Mouse (Mus musculus) large intestine, adult 2 months (tissue): ENCODE measurements around the gene Slc30a1. TPM values are rescaled to one million over a fixed set of nuclear protein-coding genes. Genes with fewer than 3 reads are reported as not detected.

Experiments used
- DNase-seq: peaks from one replicate; pipeline ENCODE4 v3.0.0-alpha.2; 2012; ENCODE audit warnings: low read depth, low spot score
- WGBS: fragments of 180-500 bp; shearing (Covaris S2); methylation state at CpG from one replicate; pipeline ENCODE4 v1.1.7; 2018; 5-methylcytosine and 5-hydroxymethylcytosine counted together
- polyA plus RNA-seq: library from polyadenylated mRNA; depleted of rRNA; stranded (reverse); fragments of >200 nt; gene quantifications from 2 replicates; pipeline ENCODE4 v1.2.3, GENCODE M21; 2012

Gene Slc30a1
- polyA plus RNA-seq, 1 experiment, result 19.8 TPM

DNA sequence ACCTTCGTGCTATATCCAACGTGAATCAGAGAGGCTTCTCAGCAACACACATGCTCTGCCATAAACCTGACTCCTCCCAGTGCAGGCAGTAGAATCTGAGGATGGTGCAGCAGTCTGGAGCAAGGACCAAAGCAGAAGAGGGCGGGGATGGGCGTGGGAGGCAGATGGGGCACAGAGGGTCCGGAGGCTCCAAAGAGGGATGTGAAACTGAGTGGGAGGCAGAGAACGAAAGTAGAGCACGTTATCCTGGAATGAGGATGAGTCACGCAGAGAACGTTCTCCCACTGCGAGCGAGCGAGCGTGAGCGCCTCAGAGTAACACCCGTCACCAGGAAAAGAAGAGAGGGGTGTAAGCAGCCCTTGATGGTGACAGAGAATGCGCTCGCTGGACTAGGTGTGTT lies 12.2 kb upstream of the Slc30a1 start:
- WGBS, result 21% methylated on average over 17 of the region's 17 CpGs

DNA sequence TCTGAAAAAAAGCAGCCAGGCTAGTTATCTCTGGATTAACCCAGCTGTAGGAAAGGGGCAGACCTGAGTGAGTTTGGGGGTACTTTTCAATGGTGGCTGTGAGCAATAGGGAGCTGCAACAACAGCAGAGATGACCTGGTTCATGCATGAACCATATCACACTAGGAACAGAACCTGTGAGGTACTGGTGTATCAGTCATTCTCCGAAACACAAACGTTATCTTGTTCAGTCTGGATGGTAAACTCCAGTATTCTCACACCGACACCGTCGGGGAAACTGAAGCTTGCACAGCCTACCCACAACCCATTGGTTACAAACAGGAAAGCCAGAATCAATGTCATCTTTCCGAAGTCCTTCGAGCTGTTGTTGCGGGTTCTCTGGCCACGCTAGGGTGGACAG lies 11.7 kb upstream of the Slc30a1 start:
- no peak for DNase-seq
- WGBS, result 88% methylated on average over 9 of the region's 9 CpGs

More for the DNA sequence above, 12.2 kb upstream of the Slc30a1 start:
- no peak for DNase-seq

DNA sequence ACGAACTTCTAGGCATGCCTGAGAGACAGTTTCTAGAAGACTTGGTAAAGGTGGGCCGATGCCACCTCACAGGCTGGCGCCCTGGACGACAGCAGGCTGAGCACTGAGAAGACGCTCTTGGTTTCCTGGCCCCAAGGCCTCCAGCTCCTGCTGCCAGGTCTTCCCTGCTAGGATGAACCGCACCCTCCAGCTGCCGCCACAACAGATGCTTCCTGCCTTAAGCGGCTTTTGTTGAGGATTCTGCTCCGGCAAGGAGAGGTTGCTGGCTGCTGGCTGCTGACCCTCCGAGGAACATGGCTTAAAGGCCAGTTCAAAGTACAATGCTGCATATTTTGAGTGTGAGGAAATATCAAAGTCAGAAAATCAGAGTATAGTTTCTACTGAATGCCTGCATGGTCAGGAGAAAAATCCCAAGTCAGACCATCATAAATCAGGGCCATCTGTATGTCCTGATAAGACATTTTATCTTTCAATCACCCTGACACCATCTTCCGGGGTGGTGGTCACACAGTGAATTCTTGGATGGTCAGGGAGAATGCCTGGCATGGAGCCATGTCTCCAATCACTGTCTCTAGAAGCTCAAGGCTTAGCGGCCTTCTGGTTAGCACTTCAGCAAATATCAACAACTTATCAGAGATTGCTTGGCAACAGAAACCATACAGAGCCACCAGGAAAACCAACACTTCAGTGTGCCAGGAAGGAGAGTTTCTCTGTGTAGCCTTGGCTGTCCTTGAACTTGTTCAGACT lies 9.6 kb upstream of the Slc30a1 start:
- 45% methylated on average over 12 of the region's 12 CpGs for WGBS
- DNase-seq, result no peak

DNA sequence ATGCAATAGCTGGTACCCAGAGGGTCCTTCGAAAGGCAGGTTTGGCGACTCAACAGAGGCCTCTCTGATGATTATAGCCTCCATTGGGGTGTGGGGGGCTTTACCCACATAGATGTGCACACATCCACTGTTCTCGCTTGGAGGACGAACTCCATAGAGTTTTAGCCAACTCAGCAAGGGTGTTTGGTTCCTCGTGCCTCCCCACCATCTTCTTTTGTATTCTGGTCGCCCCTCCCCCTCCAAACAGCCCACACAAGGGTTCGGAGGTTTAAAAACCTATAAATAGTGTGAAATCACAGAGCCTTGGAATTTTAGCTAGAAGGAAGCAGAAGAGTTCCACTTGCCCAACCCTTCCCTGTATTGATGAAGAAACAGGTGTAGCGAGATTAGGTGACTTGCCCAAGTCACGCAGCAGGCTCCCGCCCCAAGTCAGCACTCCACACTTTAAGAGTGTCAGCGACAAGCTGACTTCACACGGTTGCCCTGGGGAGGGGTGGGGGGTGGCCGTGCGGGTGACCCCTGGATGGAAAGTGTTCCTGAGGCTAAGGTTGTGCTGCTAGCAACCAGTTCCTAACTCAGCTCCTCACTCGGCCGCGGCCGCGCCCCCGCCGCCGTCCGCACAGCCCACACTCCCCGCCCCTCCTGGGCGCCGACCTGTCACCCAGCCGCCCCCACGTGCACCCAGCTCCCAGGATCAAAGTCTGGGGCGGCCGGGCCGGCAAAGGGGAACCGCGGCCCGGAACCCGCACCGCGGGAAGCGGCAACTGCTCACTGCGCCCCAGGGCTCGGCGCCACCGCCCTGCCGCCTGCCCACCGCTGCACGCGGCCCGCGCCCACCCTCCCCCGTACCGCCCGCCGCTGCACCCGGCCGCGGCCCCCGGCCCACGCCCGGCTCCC lies 682 bp upstream of the Slc30a1 start:
- no peak for DNase-seq
- 6% methylated on average over 52 of the region's 58 CpGs for WGBS

DNA sequence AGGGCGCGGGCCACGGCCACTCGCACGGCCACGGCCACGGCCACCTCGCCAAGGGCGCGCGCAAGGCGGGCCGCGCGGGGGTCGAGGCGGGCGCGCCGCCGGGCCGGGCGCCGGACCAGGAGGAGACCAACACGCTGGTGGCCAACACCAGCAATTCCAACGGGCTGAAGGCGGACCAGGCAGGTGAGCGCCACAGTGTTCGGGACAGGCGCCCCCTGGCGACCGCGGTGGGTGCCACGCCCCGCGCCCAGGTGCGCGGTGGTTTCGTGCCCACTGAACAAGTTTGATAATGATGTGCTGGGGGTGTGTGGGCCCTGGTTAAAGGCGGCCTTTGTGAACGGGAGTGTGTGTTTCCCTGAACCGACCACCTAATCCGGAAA lies 854 bp downstream of the Slc30a1 start:
- DNase-seq, result no peak
- under 1% methylated on average over 43 of the region's 43 CpGs for WGBS

DNA sequence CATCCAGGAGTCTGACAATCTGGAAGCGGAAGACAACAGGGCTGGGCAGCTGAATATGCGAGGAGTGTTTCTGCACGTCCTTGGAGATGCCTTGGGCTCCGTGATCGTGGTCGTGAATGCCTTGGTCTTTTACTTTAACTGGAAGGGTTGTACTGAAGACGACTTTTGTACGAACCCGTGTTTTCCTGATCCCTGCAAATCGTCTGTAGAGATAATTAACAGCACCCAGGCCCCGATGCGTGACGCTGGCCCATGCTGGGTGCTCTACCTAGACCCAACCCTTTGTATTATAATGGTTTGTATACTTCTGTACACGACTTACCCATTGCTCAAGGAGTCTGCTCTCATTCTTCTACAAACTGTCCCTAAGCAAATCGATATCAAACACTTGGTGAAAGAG lies 2.3 kb downstream of the Slc30a1 start:
- 88% methylated on average over 15 of the region's 15 CpGs for WGBS
- no peak for DNase-seq

DNA sequence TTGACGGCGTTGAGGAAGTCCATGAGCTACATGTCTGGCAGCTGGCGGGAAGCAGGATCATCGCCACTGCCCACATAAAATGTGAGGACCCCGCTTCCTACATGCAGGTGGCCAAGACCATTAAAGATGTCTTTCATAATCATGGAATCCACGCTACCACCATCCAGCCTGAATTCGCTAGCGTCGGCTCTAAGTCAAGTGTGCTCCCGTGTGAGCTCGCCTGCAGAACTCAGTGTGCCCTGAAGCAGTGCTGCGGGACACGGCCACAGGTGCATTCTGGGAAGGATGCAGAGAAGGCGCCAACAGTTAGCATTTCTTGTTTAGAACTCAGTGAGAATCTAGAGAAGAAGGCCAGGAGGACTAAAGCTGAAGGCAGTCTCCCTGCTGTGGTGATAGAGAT lies 2.7 kb downstream of the Slc30a1 start:
- DNase-seq, result no peak
- 92% methylated on average over 14 of the region's 14 CpGs for WGBS

DNA sequence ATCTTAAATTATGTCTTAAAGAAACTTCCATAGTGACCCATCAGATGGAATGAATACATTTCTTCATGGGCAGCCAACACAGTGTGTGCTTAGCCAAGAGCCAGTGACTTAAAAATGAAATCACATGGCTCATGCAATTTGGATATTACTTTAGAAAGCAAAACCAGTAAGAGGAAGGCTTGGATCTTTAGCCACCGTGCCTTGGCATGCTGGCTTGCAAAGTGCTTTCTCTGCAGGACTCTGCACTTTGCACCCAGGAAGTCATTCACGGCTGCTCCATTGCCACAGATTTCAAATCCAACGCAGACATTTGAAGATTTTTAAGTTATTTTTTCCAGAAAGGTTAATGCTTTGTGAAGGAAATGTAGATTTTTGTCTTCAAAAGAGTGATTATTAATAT lies 4.1 kb downstream of the Slc30a1 start:
- WGBS, result 10% methylated on average over 3 of the region's 3 CpGs
- no peak for DNase-seq

DNA sequence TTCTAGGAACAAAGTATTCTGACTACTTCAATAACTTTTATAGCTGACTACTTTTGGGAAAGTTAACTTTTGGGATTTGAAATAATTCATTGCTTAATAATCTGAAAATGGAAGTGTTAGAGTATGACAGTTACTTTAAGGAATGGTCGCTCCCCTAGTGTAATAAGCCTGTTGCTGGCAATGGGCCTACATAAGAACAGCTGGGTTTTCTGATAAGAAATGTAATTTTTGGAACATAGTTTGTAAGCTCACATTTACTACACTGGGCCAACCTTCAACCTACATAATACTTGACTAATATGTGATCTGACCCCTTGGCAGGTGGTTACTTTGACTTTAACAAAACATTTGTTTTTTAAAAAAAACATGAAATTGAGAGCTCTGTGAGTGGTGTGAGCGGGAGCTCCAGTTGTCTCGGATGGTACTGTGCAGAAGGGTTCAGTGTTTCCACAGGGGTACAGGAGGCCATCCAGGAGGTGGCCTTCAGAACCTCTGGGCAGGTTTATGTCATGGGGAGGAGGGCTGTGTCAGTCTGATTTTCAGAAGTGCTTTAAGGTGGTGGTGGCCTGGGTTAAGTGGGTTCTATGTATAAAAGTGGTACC lies 4.6 kb downstream of the Slc30a1 start:
- WGBS, result 61% methylated on average over 3 of the region's 3 CpGs
- no peak for DNase-seq

DNA sequence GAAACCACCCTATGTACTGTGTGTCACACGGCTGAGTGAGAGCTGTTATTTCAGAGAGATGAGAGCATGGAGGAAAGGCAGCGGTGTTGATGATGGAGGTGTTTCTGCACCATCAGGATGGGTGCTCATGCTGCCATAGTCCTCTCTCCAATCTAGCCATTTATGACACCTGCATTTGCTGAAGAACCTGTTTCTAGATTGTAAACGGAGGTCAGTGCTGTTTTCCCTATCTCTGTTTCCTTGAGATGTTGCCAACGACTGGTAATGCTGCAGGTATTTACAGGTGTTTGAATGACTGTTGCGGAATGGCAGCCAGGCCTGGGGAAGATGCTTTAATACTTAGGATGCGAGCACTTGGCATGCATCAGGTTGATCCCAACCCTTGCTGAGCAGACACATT lies 8.1 kb downstream of the Slc30a1 start:
- DNase-seq, result no peak
- WGBS, result 34% methylated on average over 6 of the region's 6 CpGs

DNA sequence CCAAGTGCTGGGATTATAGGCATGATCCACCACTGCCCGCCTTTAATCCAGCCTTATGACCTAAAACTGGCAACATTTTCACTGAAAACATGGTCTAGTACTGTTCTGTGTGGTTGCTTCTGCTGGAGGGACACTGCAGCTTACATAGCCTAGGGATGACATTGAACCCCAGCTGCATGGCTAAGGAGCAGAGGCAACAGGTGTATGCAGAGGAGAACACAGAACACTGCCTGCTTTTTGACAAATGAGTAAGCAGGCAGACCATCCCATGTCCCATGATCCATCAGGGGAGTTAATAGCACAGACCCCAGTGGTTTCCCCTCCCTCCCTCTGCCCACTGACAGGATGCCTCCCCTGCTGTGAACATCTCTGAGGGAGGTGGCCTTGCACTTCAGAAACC lies 9.0 kb downstream of the Slc30a1 start:
- DNase-seq, result no peak
- WGBS, result 92% methylated on average over 1 of the region's 1 CpGs

DNA sequence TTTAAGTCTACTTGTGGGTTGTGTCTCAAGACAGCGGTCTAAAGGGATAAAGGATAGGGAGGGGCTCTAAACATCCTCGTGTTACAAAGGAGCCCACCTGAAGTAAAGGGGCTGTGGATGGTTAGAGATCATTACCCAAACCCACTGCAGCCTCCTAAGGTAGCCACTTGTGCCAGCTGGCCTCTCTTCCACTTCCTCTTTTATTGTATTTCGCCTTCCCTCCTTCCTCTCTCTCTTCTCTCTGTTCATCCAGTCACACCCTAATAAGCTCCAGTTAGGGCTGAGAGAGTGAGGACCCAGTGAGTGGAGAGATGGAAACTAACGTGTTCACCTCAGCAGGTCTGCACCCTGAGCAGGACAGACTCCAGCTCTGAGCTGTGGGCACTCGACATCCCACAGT lies 10.3 kb downstream of the Slc30a1 start:
- 37% methylated on average over 5 of the region's 5 CpGs for WGBS

DNA sequence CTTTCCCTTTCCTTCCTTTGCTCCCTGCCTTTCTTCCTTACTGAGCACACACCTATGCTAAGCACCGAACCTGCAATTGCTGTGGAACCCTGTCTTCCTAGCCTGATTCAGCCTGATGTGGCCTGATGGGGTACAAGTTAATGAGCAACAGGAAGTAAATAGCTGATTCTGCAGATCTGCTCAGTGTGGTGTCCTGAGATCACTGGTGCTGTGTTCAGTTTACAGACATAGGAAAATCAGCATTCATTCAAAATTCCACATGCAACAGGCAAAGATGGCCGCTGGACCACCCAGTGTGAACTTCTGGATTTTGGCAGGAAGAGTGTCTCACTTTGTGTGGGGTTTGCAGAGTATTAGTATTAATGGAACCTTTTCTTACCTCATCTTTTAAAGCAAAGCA lies 12.8 kb downstream of the Slc30a1 start:
- DNase-seq, result no peak

More for the DNA sequence above, 10.3 kb downstream of the Slc30a1 start:
- no peak for DNase-seq

DNA sequence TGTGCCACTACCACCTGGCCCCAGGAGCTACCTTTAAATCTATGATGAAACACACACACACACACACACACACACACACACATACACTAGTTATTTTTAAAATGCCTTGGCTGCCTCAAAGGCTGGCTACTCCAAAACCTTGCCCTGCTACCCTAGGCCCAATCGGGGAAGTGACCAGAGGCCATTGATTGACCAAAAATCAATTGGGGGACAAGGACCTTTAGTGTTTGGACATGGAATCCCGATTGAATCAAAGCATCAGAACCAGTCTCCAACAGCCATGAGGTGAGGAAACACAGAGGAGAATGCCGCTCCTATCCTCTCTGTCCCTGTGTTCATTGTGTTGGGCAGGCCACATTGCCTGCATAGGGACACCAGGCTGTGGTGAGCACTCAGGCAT lies 15.1 kb downstream of the Slc30a1 start:
- WGBS, result 95% methylated on average over 3 of the region's 3 CpGs
- DNase-seq, result no peak

More for the DNA sequence above, 12.8 kb downstream of the Slc30a1 start:
- 69% methylated on average over 2 of the region's 2 CpGs for WGBS

DNA sequence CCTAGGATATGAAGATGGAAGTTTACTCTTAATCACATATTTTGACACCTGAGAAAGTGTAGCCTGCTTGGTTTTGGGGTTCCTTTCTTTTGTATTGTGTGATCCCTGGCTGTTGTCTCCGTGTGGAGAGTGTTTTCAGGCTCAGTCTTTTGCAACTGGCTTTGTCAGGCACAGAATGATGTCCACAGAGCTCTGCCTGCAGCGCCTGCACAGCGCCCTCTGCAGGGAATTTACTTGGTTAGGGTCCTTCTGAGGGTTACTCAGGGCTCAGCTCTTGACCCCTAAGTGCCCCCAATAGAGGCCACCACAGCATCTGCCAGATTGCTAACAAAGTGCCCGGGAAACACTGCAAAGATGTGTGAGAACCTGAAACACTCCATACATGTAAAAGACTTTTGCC lies 18.9 kb downstream of the Slc30a1 start:
- no peak for DNase-seq
- 68% methylated on average over 4 of the region's 4 CpGs for WGBS

DNA sequence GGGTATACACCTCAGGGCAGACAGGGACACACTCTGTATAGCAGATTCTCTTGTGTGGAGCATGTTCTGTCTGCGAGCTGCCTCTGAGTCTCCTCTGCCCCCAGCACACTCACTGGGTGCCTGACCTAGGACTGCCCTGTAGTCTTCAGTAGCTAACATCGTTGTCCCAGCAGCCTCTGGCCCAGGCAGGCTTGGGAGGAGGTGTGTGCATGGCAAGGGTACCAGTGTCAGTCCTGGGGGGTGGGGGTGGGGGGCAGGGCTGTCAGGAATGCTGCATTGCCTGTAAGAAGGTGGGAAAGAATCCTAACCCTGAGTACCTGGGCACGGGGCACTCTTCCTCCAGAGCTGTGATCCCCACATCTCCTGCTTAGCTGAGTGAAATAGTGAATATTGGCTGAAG lies 20.1 kb downstream of the Slc30a1 start:
- WGBS, result 66% methylated on average over 3 of the region's 3 CpGs
- no peak for DNase-seq

DNA sequence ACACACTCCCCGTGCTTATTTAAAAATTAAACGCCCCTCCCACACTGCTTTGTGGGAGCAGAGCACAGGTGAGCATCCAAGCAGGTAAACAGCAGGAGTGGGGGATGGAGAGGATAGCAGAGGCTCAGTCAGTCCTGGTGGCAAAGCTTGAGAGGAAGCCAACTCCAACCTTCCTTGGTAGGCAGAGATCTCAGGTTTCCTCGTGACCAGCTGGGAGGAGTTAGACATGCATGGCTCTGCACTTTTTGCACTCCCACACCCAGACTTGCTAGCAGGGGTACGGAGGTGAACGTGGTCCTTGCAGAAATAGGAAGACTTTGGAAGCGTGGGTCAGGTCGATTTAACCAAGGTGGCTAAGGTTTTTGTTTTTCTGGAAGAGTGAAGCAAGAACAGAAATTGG lies 21.8 kb downstream of the Slc30a1 start:
- 63% methylated on average over 7 of the region's 7 CpGs for WGBS
- DNase-seq, result no peak

DNA sequence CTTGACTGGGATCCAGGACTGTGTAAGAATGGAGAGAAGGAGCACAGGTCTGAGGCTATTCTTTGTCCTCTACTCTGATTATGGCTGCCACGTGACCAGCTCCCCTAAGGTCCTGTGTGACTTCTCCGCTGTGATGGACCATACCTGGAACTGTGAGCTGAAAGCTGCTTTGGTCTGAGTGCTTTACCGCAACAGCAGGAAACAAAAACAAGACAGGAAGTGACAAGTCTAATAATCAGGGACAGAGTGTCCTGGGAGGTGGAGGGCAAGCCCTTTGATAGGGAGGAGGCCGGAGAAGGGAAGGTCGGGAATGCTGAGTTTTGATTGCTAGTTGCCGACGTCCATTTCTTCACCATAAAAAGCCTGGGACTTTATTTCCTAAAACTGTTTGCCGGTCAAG lies 22.5 kb downstream of the Slc30a1 start:
- WGBS, result 67% methylated on average over 8 of the region's 8 CpGs
- no peak for DNase-seq

DNA sequence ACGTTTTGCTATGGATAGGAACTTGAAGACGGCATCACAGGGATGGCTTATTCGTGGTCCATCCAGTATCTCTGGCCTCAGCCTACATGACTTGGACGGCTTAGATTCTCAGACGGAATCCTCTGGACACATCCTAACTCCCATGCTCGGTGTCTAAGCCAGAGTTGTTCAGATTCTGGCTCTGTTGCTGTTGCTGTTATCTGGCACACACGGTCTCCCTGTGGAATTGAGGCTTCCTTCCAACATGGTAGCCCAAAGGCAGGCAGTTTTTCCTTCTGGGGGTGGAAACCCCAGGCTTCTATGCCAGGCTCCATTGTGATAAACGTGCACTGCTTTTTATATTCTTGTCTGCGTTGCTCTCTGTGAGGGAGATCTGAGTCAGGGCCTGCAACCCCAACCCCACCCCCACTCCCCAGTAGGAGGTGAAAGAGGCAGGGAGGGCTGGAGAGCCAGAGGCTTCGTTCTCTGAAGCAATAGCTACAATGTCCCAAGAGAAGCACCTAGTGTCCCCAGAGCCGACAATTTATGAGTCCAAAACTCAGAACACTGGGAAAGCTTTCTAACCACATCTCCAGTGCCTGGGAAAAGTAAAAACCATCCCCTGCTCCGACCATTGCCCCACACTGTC lies 23.4 kb downstream of the Slc30a1 start:
- WGBS, result 76% methylated on average over 12 of the region's 12 CpGs
- no peak for DNase-seq

DNA sequence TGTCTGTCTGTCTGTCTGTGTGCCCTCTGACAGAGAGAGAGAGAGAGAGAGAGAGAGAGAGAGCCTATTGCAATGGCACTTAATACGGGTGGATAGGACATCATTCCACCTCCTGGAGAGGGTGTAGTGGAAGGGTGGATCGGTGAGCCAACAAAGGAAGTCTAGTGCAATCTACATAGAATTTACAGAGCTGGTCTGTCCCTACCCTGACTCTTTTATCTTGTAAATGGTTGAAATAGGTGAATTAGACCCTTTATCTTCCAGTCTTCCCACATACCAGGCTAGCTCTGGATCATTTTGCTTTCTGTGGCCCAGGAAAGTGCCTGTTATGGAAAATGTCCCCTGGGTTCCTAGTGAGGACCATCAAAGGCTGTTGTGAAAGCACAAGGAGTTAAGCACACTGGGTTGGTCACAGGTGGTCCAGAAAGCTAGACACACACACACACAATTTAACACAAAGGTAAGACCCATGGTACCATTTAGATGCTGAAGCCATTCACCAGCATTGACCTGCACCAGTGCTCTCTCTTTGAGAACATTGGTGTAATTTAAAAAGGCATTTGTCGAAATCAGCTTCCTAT lies 24.0 kb downstream of the Slc30a1 start:
- 80% methylated on average over 3 of the region's 3 CpGs for WGBS
- DNase-seq, result no peak
